Mouse (Mus musculus) heart, adult 2 months (tissue): ENCODE measurements at regions not wholly inside any gene's neighbourhood (a gene's known extent, or its start where the extent isn't known, plus 50 kb on each side); places are given as distances from the start of the nearest gene placed in this dataset.

Experiments
- DNase-seq, 2 experiments: peaks; one replicate each; pipeline ENCODE4 v3.0.0; 2021
- H3K27ac ChIP-seq: fragments of 200-600 bp; 2 replicates; pipeline ENCODE4 v1.8.1; 2022
- H3K27me3 ChIP-seq: fragments of 200-500 bp; 2 replicates; pipeline ENCODE4 v1.6.1; 2012; ENCODE audit warnings: mild to moderate bottlenecking, low read length, inconsistent platforms, mixed read lengths; ENCODE audit not compliant: control insufficient read depth, insufficient read depth
- H3K36me3 ChIP-seq: fragments of 200-500 bp; 2 replicates; pipeline ENCODE4 v1.6.1; 2012; ENCODE audit warnings: low read length, inconsistent platforms; ENCODE audit not compliant: control insufficient read depth, insufficient read depth
- H3K4me1 ChIP-seq: fragments of 200-500 bp; 2 replicates; pipeline ENCODE4 v1.6.1; 2011; ENCODE audit warnings: low read length; ENCODE audit not compliant: control insufficient read depth, insufficient read depth
- H3K4me3 ChIP-seq: fragments of 200-600 bp; 2 replicates; pipeline ENCODE4 v1.8.1; 2022
- H3K79me2 ChIP-seq: fragments of 200-500 bp; replicated peaks from 2 replicates; pipeline ENCODE4 v1.6.1; 2012; ENCODE audit warnings: mild to moderate bottlenecking, inconsistent platforms, low read length, moderate library complexity, mixed read lengths; ENCODE audit not compliant: control insufficient read depth, insufficient read depth
- H3K9ac ChIP-seq: fragments of 200-500 bp; 2 replicates; pipeline ENCODE4 v1.6.1; 2012; ENCODE audit warnings: low read depth, mild to moderate bottlenecking, control low read depth, inconsistent platforms, low read length, mixed read lengths
- CTCF ChIP-seq: fragments of 200-600 bp; IDR thresholded peaks from 2 replicates; pipeline ENCODE4 v1.8.1; 2022; ENCODE audit warnings: antibody characterized with exemption, mild to moderate bottlenecking, moderate library complexity
- EP300 ChIP-seq: fragments of 200-500 bp; IDR thresholded peaks from 2 replicates; pipeline ENCODE4 v1.6.1; 2011; ENCODE audit warnings: low read depth, low read length, control low read depth; ENCODE audit not compliant: insufficient read depth
- POLR2A ChIP-seq: fragments of 200-500 bp; IDR thresholded peaks from 2 replicates; pipeline ENCODE4 v1.6.1; 2011; ENCODE audit warnings: mild to moderate bottlenecking, low read depth, low read length, control low read depth; ENCODE audit not compliant: insufficient read depth
- WGBS: fragments of 180-500 bp; shearing (Covaris S2); methylation state at CpG from one replicate; pipeline ENCODE4 v1.1.7; 2018; 5-methylcytosine and 5-hydroxymethylcytosine counted together
- intact Hi-C: fragments of 180-260 bp; cut with DNase I; formaldehyde crosslinking; loops from one replicate; pipeline ENCODE4 v1.15.1; 2025

GRCm38 (mm10) chr17:84097286-84097685 lies 90.5 kb downstream of the Zfp36l2 start:
- Histone ChIP-seq H3K27me3 (no peaks in the 10 kb centered on the region), H3K9ac (no peak overlapping the region), H3K27ac (peak overlapping the region; percentile 73; the same call in 1 of the 2 replicates), H3K79me2 (no peaks in the 10 kb centered on the region), H3K36me3 (no peaks in the 10 kb centered on the region), H3K4me1 (peaks cover 21% of the 10 kb centered on the region), H3K4me3 (no peak overlapping the region)
- TF ChIP-seq EP300 (no peak), POLR2A (no peak), CTCF (no peak)
- 90% methylated on average over 13 of the region's 13 CpGs for WGBS
- DNase-seq, result no peak
- intact Hi-C loops, result no loop called here

GRCm38 (mm10) chr17:84096345-84097260 lies 91.1 kb downstream of the Zfp36l2 start:
- peak overlapping the region; percentile 57 for H3K4me3 ChIP-seq
- intact Hi-C loops, result no loop called here
- H3K36me3 ChIP-seq, result no peaks in the 10 kb centered on the region
- TF ChIP-seq EP300, result no peak
- TF ChIP-seq CTCF, result no peak
- TF ChIP-seq POLR2A, result no peak
- WGBS, result 10% methylated on average over 59 of the region's 59 CpGs
- H3K27ac ChIP-seq, result peak overlapping the region; percentile 73
- peak; percentile 62 to 69 for DNase-seq
- H3K79me2 ChIP-seq, result no peaks in the 10 kb centered on the region
- peaks cover 20% of the 10 kb centered on the region for H3K4me1 ChIP-seq
- H3K27me3 ChIP-seq, result no peaks in the 10 kb centered on the region
- H3K9ac ChIP-seq, result peak overlapping the region; percentile 70

- Histone ChIP-seq H3K79me2 (no peaks in the 10 kb centered on the region), H3K27me3 (no peaks in the 10 kb centered on the region), H3K4me1 (peaks cover 18% of the 10 kb centered on the region), H3K4me3 (no peak overlapping the region), H3K36me3 (no peaks in the 10 kb centered on the region), H3K27ac (peak overlapping the region; percentile 73; the same call in 1 of the 2 replicates), H3K9ac (no peak overlapping the region)
- TF ChIP-seq EP300, result no peak
- no peak for TF ChIP-seq POLR2A
- TF ChIP-seq CTCF, result no peak
- no peak for DNase-seq
- WGBS, result 78% methylated on average over 4 of the region's 4 CpGs
- intact Hi-C loops, result no loop called here
These were observed 91.9 kb downstream of the Zfp36l2 start for GRCm38 (mm10) chr17:84095829-84096228.

- no peaks in the 10 kb centered on the region for H3K36me3 ChIP-seq
- 85% methylated on average over 2 of the region's 2 CpGs for WGBS
- no peak overlapping the region for H3K27ac ChIP-seq
- H3K9ac ChIP-seq, result no peak overlapping the region
- intact Hi-C loops, result no loop called here
- TF ChIP-seq POLR2A, result no peak
- TF ChIP-seq EP300, result no peak
- no peak for TF ChIP-seq CTCF
- H3K27me3 ChIP-seq, result no peaks in the 10 kb centered on the region
- no peaks in the 10 kb centered on the region for H3K79me2 ChIP-seq
- no peak for DNase-seq
- H3K4me3 ChIP-seq, result no peak overlapping the region
- H3K4me1 ChIP-seq, result peaks cover 12% of the 10 kb centered on the region
These were observed 92.7 kb downstream of the Zfp36l2 start for GRCm38 (mm10) chr17:84095089-84095488.

GRCm38 (mm10) chr17:84086394-84086793 lies 101.4 kb downstream of the Zfp36l2 start:
- H3K9ac ChIP-seq, result no peak overlapping the region

GRCm38 (mm10) chr17:84085721-84086120 lies 102.0 kb downstream of the Zfp36l2 start:
- peak; percentile 73 to 84 for DNase-seq
- Histone ChIP-seq H3K4me1 (peaks cover 33% of the 10 kb centered on the region), H3K36me3 (no peaks in the 10 kb centered on the region), H3K27ac (peak overlapping the region; percentile 80), H3K79me2 (no peaks in the 10 kb centered on the region), H3K27me3 (no peaks in the 10 kb centered on the region), H3K9ac (peak overlapping the region; percentile 15; the same call in 1 of the 2 replicates), H3K4me3 (no peak overlapping the region)
- intact Hi-C loops, result no loop called here
- WGBS, result 12% methylated on average over 7 of the region's 7 CpGs
- TF ChIP-seq POLR2A, result no peak
- peak; percentile 88 for TF ChIP-seq EP300
- peak; percentile 32 for TF ChIP-seq CTCF

More at GRCm38 (mm10) chr17:84086394-84086793, 101.4 kb downstream of the Zfp36l2 start:
- no peak overlapping the region for H3K4me3 ChIP-seq
- H3K79me2 ChIP-seq, result no peaks in the 10 kb centered on the region
- no peaks in the 10 kb centered on the region for H3K27me3 ChIP-seq
- H3K4me1 ChIP-seq, result peaks cover 33% of the 10 kb centered on the region
- H3K36me3 ChIP-seq, result no peaks in the 10 kb centered on the region
- TF ChIP-seq POLR2A (no peak), CTCF (no peak), EP300 (no peak)
- H3K27ac ChIP-seq, result peak overlapping the region; percentile 80
- intact Hi-C loops, result no loop called here
- 83% methylated on average over 12 of the region's 12 CpGs for WGBS
- no peak for DNase-seq
